Mouse (Mus musculus) CD4-positive, CD25-positive, alpha-beta regulatory T cell, adult 2 months (primary cell): ENCODE measurements at regions not wholly inside any gene's neighbourhood (a gene's known extent, or its start where the extent isn't known, plus 50 kb on each side); places are given as distances from the start of the nearest gene placed in this dataset.
"Not testable (repeated sequence)": the region's sequence is repeated elsewhere in the genome, so short reads cannot be mapped to it uniquely, and the experiment has no call there.

Experiments used
- DNase-seq: peaks from one replicate; pipeline ENCODE4 v3.0.0-alpha.2; 2012; ENCODE audit warnings: low read depth, low spot score

GRCm38 (mm10) chr12:29367741-29368106 is 160.5 kb upstream of the Myt1l start:
- not testable (repeated sequence) for DNase-seq

- no peak for DNase-seq
Measured at GRCm38 (mm10) chr12:29368107-29368819, 159.9 kb upstream of the Myt1l start.

- DNase-seq, result no peak
Measured at GRCm38 (mm10) chr12:29368820-29369175, 159.4 kb upstream of the Myt1l start.

- DNase-seq, result no peak
Measured at GRCm38 (mm10) chr12:29391756-29392155, 136.4 kb upstream of the Myt1l start.

- no peak for DNase-seq
Measured at GRCm38 (mm10) chr12:29394271-29394670, 133.9 kb upstream of the Myt1l start.

GRCm38 (mm10) chr12:29394881-29395280 is 133.3 kb upstream of the Myt1l start:
- no peak for DNase-seq

GRCm38 (mm10) chr12:29395401-29395982 is 132.7 kb upstream of the Myt1l start:
- no peak for DNase-seq

GRCm38 (mm10) chr12:29404434-29404833 is 123.8 kb upstream of the Myt1l start:
- DNase-seq, result no peak

- no peak for DNase-seq
Measured at GRCm38 (mm10) chr12:29409336-29410055, 118.7 kb upstream of the Myt1l start.

- DNase-seq, result no peak
Measured at GRCm38 (mm10) chr12:29433936-29434335, 94.2 kb upstream of the Myt1l start.

GRCm38 (mm10) chr12:29439343-29440019 is 88.7 kb upstream of the Myt1l start:
- DNase-seq, result no peak

GRCm38 (mm10) chr12:29465201-29465600 is 63.0 kb upstream of the Myt1l start:
- not testable (repeated sequence) for DNase-seq
